Mouse (Mus musculus) left cerebral cortex, postnatal 36 days (tissue): ENCODE results near the gene Gm1673. TPM values are rescaled to one million over a fixed set of nuclear protein-coding genes. Genes with fewer than 3 reads are reported as not detected.

Experiments
- total RNA-seq, 2 experiments: library from RNA; stranded (reverse); gene quantifications; 2 replicates each; pipeline ENCODE4 v1.2.3; 2021

The Gm1673 gene
- total RNA-seq, 2 experiments from 2014 or later = 77.3 to 91.5 TPM

Other genes with a start within 250 kb of the Gm1673 start
- gene Letm1, start 200.6 kb upstream of the Gm1673 start, total RNA-seq = 100 to 1,000 TPM; 108 to 113 TPM
- gene Nsd2, start 162.7 kb upstream of the Gm1673 start, total RNA-seq = 100 to 1,000 TPM; 139 to 141 TPM
- gene Nelfa, start 47.0 kb upstream of the Gm1673 start, total RNA-seq = 10 to 100 TPM; 17.9 to 20.9 TPM
- 100 to 1,000 TPM; 185 to 226 TPM for gene Nat8l, start 12.6 kb downstream of the Gm1673 start, total RNA-seq
- gene Poln, start 186.0 kb downstream of the Gm1673 start, total RNA-seq = 1 to 10 TPM in 1 of 2 experiments, under 1 TPM in 1; 0.91 to 1.9 TPM
- gene Haus3, start 186.1 kb downstream of the Gm1673 start, total RNA-seq = 1 to 10 TPM; 7.8 to 8.2 TPM
- gene Mxd4, start 204.3 kb downstream of the Gm1673 start, total RNA-seq = 10 to 100 TPM; 86.5 to 86.9 TPM